Comparison of ENCODE assay signal across 21 mouse cellular contexts in genomic region chr17:88118714-88119113, GRCm38 (mm10). TPM values are rescaled to one million over a fixed set of nuclear protein-coding genes. Genes with fewer than 3 reads are reported as not detected.
DNase-seq lines count a peak whose midpoint lies in the region; ATAC-seq and TF ChIP-seq lines count a peak whose summit lies in the region.
"Had no signal": no experiment of that assay in that cellular context is flagged by ENCODE, and none has a peak within 500 bp of the region (broad histone marks: within the 10 kb centered on the region; RNA-seq: fewer than 3 reads in every experiment).

No protein-coding gene starts in this region.

- ATAC-seq in G1E (ENCODE audit: extremely low read depth, insufficient number of reproducible peaks, low FRiP score, poor library complexity, severe bottlenecking) = 0 out of 2 replicates have a peak, but pooled peaks have one; percentile 25
- peak; percentile 76 for ATAC-seq in granulocyte monocyte progenitor cell, adult 5-6 weeks (replicated peaks; ENCODE audit: poor library complexity, severe bottlenecking)
- ATAC-seq in megakaryocyte-erythroid progenitor cell, adult 5-6 weeks (replicated peaks; ENCODE audit: low FRiP score, low TSS enrichment, poor library complexity, severe bottlenecking) = peak; percentile 61; the same call in 1 of the 2 replicates
- no peak for ATAC-seq in inflammation-experienced regulatory T-cells, adult 6 months
- ATAC-seq: forebrain, postnatal 0 days; hindbrain, postnatal 0 days; intestine, postnatal 0 days had no signal

- no peaks in the 10 kb centered on the region for H3K27me3 ChIP-seq in G1E (ENCODE audit: insufficient read depth, low read length)
- H3K27me3 ChIP-seq: limb, embryonic 13.5 days; liver, embryonic 13.5 days; neural tube, embryonic 15.5 days had no signal

- no peak overlapping the region for H3K4me3 ChIP-seq in G1E (ENCODE audit: low read depth, low read length)
- H3K4me3 ChIP-seq: embryonic facial prominence, embryonic 10.5 days; forebrain, embryonic 10.5 days; gastrocnemius, adult 2 months; limb, embryonic 13.5 days; liver, embryonic 13.5 days; neural tube, embryonic 15.5 days had no signal

- no peaks in the 10 kb centered on the region for H3K36me3 ChIP-seq in G1E (replicated peaks)
- H3K36me3 ChIP-seq: embryonic facial prominence, embryonic 10.5 days; forebrain, embryonic 10.5 days; limb, embryonic 13.5 days; liver, embryonic 13.5 days; neural tube, embryonic 15.5 days had no signal

- peaks cover 38% of the 10 kb centered on the region for H3K4me1 ChIP-seq in G1E (ENCODE audit: insufficient read depth, low read depth, low read length)
- H3K4me1 ChIP-seq: embryonic facial prominence, embryonic 10.5 days; forebrain, embryonic 10.5 days; limb, embryonic 13.5 days; liver, embryonic 13.5 days had no signal

- TF ChIP-seq CTCF in G1E (IDR thresholded peaks at IDR 0.05; ENCODE audit: low read depth, low read length) = no peak

- no peaks in the 10 kb centered on the region for H3K9me3 ChIP-seq in G1E (replicated peaks)
- H3K9me3 ChIP-seq: embryonic facial prominence, embryonic 10.5 days; forebrain, embryonic 10.5 days; limb, embryonic 13.5 days; liver, embryonic 13.5 days; neural tube, embryonic 15.5 days had no signal

- peak; percentile 78 for DNase-seq in heart, adult 11 months
- no peak for DNase-seq in heart, adult 9 months (ENCODE audit: low spot score in 2 of 2)
- DNase-seq in G1E (ENCODE audit: low spot score) = no peak
- no peak for DNase-seq in frontal cortex, adult 2 months (ENCODE audit: extremely low spot score in 1 of 2, low spot score in 1 of 2)
- DNase-seq in spleen, postnatal 14 days (ENCODE audit: low spot score in 2 of 2) = no peak
- DNase-seq: adrenal gland, postnatal 10 days; cerebellum, adult 9-10 months; forebrain, postnatal 0 days; gastrocnemius, adult 2 months; kidney, postnatal 36 days; liver, embryonic 13.5 days; lung, embryonic 14.5 days had no signal

RNA-seq across cellular contexts. Expression of gene Fbxo11, which starts 53.6 kb away (rescaled TPM):
- total RNA-seq in G1E (2014; fragmentation: Nextera tagmentation) = 78.7 and 90.6 TPM in 2 replicates
- total RNA-seq in G1E (2017) = 25.8 and 26.6 TPM in 2 replicates
- 2.9 and 3.3 TPM in 2 replicates for polyA plus RNA-seq in G1E (2012)
- 22.0 and 23.1 TPM in 2 replicates for total RNA-seq in granulocyte monocyte progenitor cell, adult 5-6 weeks (2014; fragmentation: Nextera tagmentation)
- total RNA-seq in granulocyte monocyte progenitor cell, adult 5-6 weeks (2017) = 17.5 and 24.6 TPM in 2 replicates
- 16.9 and 21.7 TPM in 2 replicates for total RNA-seq in megakaryocyte-erythroid progenitor cell, adult 5-6 weeks (2014; fragmentation: Nextera tagmentation)
- total RNA-seq in megakaryocyte-erythroid progenitor cell, adult 5-6 weeks (2017) = 21.2 and 24.3 TPM in 2 replicates
- 83.2 and 87.1 TPM in 2 replicates for polyA plus RNA-seq in frontal cortex, adult 2 months (2012; rRNA removed)
- 10 to 100 TPM; 15.8 to 26.4 (median 17.9) TPM for polyA plus RNA-seq in inflammation-experienced regulatory T-cells, adult 6 months (2017; shearing (Covaris generic))
